Mouse (Mus musculus): ENCODE results near the gene Ifit1bl1.
"Not testable (repeated sequence)": the region's sequence is repeated elsewhere in the genome, so short reads cannot be mapped to it uniquely, and the experiment has no call there.

Gene Ifit1bl1

DNA sequence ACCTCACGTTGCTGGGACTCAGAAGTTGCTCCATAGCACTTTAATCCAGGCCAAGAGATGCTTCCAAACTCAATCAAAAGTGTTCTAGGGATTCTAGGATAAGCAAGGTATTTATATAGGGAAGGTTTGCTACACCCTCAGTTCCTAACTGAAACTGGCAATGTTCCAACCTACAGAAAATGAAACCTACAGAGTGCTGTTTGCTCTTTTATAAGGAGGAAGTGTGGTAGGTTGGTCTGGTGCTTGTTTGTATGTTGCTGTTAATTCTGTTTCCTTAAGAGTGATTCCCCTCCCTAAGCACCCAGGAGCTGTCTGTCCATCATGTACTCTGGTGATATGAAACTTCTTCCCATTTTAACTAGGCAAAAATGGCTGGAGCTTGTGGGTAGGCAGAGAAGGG lies at the start of gene Ifit1bl1:
Ifit1bl1 (minus strand) TSS at position 69 of the 400 bp plus-strand sequence.
- not testable (repeated sequence) for DNase-seq (ENCODE audit: extremely low spot score, low read depth, low spot score)

DNA sequence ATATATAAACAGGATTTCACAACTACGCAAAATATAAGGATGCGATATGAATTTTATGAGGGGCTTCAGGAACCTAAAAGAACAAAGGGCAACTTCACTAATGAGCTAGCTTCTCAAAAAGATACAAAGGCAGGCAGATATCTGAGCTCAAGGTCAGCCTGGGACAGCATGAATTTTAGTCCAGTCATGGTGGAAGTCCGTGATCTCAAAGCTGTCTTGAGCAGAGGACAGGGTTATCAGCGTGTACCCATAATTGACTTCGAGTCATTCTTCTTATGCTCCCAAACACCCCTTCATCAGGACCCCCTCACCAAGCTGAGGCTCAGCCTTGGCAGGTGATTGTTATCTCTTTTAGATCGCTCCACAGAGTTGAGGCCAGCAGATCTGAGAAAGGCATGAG lies 49.2 kb upstream of the Ifit1bl1 start:
- DNase-seq (ENCODE audit: extremely low spot score, low read depth, low spot score) = no peak

DNA sequence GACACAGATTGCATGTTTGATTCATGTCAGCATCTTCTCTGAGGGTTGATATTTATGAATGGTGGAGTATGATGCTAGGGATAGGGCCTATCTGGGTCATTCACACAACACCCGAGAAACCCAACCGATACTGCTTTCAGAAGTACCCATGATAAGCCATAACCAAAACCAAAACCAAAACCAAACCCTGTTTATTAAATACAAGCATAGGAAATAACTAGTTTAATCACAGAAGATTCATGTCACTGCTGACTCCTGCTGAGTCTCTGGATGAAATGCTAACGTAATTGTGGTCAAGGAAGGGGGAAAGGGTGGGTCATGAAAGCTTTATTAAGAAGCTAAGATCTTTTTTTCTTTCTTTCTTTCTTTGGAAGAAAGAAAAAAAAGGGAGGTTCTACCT lies 48.5 kb upstream of the Ifit1bl1 start:
- DNase-seq (ENCODE audit: extremely low spot score, low read depth, low spot score) = no peak

DNA sequence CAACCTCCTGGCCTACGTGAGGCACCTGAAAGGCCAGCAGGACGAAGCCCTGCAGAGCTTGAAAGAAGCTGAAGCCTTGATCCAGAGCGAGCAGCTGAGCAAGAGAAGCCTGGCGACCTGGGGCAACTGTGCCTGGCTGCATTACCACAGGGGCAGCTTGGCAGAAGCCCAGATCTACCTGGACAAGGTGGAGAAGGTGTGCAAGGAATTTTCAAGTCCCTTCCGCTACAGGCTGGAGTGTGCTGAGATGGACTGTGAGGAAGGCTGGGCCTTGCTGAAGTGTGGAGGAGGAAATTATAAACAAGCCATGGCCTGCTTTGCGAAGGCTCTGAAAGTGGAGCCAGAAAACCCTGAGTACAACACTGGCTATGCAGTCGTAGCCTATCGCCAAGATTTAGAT lies 45.9 kb upstream of the Ifit1bl1 start:
- DNase-seq (ENCODE audit: extremely low spot score, low read depth, low spot score) = not testable (repeated sequence)

DNA sequence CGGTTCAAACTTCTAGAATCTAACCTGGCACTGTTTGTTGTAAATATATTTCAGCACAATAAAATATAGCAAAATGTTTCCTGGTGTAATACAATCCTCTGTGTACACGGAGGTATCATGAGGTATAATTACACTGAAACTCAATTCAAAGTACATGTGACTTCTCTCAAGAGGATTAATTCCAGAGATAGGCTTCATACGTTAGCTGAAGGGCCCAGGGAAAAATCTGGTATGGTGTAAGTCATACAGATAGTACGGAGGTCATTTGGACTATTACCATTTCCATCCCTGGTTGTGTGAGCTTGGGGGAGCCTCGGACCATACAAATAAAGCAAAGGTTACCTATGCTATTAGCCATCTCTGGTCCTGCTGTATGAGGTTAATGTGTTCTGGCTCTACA lies 40.9 kb upstream of the Ifit1bl1 start:
- no peak for DNase-seq (ENCODE audit: extremely low spot score, low read depth, low spot score)

DNA sequence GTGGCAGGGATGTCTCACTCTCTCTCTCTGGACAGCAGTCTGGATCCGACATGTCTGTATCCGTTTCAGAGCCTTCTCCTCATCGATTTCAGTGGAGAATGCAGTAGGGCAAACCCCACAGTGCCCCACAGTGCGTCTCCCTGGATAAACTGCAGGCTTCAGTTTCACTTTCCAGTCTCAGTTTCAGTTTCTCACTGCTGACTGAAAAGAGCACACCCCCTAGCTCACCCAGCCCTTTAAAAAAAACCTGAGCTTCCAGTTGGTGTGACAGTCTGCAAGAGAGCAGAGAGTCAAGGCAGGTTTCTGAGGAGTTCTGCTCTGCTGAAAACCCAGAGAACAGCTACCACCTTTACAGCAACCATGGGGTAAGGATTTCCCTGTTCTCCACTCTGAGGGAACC lies 38.9 kb upstream of the Ifit1bl1 start, which contains the start of the genes Ifit1bl2 and Ifit1:
Ifit1bl2 (minus strand) TSS at position 121 of the 400 bp plus-strand sequence.
Ifit1 (plus strand) TSS at position 249 of the 400 bp plus-strand sequence.
- DNase-seq (ENCODE audit: extremely low spot score, low read depth, low spot score) = no peak

DNA sequence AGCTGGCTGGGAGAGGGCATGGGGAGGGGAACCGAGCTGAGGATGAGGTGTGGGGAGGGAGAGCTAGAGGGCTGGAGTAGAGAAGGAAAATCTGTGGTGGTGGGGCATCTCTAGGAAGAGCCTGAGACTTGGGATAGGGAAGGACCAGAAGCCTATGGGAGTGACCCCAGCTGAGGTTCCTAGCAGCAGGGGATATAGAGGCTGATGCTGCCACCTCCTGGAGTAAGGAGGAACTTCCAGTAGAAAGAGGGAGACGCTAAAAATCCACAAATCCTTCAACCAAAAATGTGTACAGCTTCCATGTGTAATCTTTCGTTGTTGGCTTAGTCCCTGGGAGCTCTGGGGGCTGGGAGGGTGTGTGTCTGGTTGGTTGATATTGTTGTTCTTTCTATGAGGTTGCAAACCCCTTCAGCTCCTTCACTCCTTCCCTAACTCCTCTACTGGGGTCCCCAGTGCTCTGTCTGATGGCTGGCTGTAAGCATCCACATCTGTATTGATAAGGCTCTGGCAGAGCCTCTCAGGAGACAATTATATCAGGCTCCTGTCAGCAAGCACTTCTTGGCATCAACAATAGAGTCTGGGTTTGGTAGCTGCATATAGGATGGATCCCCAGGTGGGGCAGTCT lies 35.3 kb upstream of the Ifit1bl1 start:
- peak; percentile 5 for DNase-seq (ENCODE audit: extremely low spot score, low read depth, low spot score)

DNA sequence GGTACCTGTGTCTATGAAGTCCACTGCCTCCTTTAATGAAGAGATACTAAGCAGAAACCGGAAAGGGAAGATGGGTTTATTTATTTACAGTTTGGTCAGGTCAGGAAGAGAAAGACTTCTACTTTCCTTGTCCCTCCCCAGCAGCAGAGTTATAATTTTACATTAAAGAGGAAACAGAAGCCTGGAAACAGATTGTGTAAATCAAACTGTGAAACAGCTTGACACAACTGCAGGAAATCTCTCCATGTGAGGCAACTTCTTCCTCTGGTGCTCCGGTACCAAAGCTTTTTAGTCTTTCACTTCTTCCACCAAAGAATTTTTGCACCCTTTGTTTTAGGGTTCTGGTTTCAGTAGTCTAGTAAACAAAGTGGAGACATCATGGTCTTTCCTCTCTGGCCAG lies 31.7 kb upstream of the Ifit1bl1 start:
- DNase-seq (ENCODE audit: extremely low spot score, low read depth, low spot score) = no peak

DNA sequence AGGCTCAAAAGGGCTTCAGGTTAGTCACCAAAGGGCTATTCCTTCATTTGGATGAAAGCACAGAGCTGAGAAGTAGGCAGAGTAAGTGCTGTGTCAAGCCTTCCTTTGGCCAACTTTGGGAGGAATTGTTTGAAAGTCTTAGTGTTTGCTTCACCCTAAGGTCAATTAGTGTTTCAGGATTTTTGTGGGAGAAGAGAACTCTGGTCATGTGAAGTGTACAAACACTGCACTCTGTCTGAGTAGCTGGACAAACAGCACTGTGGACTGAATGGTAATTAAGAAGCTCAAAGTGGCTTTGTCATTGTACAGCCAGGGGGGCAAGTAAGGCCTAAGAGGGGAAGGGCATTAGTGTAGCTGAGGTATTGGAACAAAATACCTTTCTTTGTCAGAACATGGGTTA lies 29.7 kb upstream of the Ifit1bl1 start:
- DNase-seq (ENCODE audit: extremely low spot score, low read depth, low spot score) = no peak

DNA sequence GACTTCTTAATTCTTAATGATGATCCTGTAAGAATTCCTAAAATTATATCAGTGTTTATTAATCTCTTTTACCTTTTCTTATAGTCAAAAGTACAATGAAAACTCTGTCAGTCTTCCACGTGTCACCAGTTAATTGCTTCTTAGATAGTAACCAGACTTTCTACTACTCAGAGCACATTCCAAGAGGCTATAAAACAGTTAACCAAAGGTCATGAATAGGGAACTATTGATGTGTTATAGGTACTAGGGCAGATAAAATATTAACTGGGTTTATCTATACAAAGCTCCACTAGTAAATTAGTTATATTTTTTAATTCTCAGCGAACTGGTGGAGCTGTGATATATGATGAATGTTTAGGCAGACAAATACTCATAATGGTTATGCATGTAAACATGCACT lies 25.7 kb upstream of the Ifit1bl1 start:
- DNase-seq (ENCODE audit: extremely low spot score, low read depth, low spot score) = no peak

DNA sequence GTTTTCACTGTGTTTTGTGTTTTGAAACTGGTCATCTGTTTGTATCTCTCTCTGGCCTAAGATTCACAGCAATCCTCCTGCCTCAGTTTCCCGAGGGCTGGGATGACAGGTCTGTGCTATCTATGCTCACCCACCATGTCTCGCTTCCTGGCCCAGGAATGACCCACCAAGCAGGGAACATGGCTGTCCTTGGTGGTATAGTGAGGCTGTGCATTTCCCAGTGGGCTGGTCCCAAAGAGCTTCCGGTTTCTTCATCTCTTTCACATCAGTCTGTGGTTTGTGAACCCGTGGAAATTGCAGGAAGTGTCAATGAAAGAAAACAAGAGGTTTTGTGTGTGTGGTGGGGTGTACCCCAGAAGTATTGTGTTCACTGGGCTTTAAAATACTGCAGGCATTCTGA lies 22.9 kb upstream of the Ifit1bl1 start:
- DNase-seq (ENCODE audit: extremely low spot score, low read depth, low spot score) = no peak

DNA sequence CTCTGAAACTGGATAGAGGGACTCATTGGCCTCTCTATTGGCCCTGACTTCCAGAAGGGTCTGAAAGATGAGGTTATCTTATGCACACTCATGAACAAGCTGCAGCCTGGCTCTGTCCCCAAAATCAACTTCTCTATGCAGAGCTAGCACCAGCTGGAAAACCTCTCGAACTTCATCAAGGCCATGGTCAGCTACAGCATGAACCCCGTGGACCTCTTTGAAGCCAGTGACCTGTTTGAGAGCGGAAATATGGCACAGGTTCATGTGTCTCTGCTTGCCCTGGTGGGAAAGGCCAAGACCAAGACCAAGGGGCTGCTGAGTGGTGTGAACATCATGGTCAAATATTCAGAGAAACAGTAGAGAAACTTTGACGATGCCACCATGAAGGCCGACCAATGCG lies 22.0 kb upstream of the Ifit1bl1 start:
- no peak for DNase-seq (ENCODE audit: extremely low spot score, low read depth, low spot score)

DNA sequence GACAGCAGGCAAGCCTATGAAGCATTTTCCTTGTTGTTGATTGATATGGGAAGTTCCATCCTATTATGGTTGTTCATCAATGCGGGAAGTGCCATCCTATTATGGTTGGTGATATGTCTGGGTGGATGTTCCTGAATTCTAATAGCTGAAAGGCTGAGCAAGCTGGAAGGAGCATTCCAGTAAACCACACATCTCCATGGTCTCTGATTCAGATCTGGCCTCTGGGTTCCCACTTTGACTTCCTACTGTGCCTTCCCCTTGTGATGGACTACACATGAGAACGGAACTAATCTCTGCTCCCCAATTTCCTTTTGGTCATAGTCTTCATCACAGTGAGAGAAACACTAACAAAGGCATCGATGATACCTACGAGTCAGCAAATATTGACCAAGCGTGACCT lies 19.1 kb upstream of the Ifit1bl1 start:
- no peak for DNase-seq (ENCODE audit: extremely low spot score, low read depth, low spot score)

DNA sequence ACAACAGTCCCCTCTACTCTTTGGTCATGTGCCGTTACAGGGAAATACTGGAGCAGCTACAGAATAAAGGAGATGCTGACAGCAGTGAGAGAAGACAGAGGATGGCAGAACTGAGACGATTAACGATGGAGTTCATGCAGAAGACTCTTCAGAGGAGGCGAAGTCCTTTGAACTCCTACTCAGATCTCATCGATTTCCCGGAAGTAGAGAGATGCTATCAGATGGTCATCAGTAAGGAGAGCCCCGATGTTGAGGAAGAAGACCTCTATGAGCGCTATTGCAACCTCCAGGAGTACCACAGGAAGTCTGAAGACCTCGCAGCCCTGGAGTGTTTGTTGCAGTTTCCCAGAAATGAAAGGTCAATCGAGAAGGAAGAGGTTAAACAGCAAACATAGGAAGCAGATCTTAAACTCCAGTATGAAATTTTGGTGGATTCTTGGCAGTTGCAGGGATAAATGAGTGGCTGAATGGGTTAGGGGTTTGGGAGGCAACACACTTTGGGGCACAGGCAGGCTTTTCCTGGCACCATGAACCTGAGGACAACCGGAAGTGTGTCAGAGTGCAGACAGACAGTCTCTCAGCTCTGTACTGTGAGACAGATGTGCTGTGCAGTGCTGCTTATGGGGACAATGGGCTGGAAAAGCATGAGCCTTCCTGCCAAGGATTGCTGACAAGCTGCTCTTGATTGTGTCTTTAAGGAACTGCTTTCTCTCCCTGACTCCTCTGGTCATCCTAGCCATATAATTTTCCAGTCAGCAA lies 10.7 kb upstream of the Ifit1bl1 start:
- DNase-seq (ENCODE audit: extremely low spot score, low read depth, low spot score) = not testable (repeated sequence)

DNA sequence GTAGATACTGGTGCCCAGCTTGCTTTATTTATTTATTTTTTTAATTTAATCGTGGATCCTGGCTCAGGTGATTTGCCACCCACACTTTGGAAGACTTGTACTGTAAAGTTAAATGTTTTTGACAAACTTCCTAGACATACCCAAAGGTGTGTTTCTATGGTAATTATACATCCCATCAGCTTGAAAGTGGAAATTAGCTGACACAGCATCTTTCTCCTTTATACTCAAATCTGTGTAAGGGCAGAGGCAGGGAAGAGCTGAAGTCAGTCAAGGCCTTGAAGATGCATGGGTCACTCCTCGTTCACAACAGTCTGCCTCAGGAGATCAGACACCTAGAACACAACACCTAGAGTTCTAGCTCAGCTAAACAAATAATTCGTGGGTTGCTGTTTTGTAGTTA lies 8.4 kb upstream of the Ifit1bl1 start:
- not testable (repeated sequence) for DNase-seq (ENCODE audit: extremely low spot score, low read depth, low spot score)

DNA sequence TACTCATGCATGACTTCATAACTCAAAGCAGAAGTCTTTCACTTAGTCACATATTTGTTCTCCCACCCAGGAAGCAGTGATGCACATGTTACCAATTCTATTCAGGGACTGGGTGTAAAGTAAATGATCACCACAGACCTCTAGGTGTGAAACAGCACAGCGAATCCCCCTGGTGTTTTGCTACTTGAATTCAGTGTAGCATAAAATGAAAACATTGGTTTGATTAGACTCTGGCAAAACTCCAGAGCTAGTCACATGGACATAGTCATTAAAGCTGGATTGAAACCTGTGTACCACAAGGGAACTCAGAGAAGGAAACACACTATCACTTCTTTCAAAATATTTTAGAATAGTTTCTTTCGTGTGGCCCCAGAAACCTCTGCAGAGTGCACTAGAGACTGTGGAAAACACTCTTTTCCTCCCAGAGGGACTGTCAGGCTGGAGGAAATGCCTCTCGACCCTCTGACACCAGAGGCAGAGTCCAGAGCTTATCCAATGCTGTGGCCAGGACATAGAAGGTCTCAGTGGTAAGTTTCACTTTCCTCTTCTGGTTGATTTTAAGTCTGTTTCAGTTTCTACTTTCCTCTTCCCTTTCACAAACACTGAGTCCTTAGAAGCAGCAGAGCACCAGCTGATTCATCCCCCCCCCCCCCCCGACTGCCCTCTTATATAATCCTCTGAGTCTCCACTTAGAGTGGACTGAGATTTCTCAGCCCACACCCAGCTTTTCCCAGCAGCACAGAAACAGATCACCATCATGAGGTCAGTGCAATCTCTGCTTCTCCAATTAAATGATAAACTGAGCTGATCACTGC lies 5.7 kb upstream of the Ifit1bl1 start, which contains the start of gene Ifit3b:
Ifit3b (plus strand) TSS at position 734 of the 815 bp plus-strand sequence.
- DNase-seq (ENCODE audit: extremely low spot score, low read depth, low spot score) = not testable (repeated sequence)

DNA sequence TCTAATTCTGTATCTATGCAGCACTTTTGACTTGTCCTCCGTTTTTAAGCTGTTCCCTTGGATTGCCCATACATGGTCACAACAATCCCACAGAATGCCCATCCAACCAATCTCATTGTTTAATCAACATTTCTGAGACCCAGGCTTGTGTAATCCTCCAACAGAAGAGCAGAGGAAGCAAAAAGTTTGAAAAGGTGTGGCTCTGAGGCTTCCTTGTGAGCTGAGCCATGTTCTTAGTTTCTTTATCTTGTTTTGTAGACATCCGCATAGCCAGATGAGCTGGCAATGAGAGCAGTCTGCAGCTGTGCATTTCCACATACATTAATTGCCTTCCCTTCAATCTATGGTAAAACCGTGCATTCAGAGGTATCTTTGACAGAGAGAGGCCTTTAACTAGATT lies 3.7 kb upstream of the Ifit1bl1 start:
- DNase-seq (ENCODE audit: extremely low spot score, low read depth, low spot score) = no peak

DNA sequence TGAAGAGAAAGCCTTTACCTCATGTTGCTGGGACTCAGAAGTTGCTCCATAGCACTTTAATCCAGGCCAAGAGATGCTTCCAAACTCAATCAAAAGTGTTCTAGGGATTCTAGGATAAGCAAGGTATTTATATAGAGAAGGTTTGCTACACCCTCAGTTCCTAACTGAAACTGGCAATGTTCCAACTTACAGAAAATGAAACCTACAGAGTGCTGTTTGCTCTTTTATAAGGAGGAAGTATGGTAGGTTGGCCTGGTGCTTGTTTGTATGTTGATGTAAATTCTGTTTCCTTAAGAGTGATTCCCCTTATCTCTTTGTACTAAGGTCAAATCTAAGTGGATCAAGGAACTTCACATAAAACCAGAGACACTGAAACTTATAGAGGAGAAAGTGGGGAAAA lies 2.5 kb downstream of the Ifit1bl1 start:
- DNase-seq (ENCODE audit: extremely low spot score, low read depth, low spot score) = not testable (repeated sequence)

DNA sequence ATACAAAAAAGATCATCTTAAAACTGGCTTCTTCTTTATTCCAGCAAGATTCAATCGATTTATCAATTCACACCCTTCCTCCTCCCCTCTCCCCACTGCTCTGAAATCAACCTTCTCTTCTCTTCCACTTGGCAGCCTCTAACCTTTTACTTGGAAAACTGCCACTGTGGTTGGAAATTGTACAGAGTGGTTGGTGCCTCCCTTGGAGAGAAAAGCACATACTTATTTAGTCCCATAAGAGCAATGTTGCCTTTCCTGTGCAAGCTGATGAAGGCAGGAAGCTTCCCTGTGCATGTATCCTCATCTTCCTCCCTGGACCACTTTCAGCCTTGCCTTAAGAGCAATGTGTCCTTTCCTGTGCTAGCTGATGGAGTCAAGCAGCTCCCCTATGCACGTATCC lies 3.4 kb downstream of the Ifit1bl1 start:
- DNase-seq (ENCODE audit: extremely low spot score, low read depth, low spot score) = no peak

DNA sequence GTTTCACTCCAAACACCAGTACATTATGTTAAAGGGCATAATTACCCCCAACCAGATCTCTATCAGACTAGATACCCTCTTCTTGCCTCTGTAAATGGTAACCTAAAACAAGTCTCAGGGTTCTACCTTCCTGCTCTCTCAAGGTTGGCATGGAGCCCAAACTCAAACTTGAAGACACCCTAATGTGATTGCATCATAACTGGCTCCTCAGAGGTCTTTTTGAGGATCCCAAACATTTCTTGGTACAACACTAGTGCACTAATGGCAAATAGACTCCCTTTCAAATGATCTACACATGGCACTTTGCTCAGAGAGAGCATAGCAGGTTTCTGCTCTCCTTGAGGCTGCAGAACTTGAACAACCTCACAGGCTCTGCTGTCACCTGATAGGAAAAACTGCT lies 4.9 kb downstream of the Ifit1bl1 start:
- DNase-seq (ENCODE audit: extremely low spot score, low read depth, low spot score) = no peak

DNA sequence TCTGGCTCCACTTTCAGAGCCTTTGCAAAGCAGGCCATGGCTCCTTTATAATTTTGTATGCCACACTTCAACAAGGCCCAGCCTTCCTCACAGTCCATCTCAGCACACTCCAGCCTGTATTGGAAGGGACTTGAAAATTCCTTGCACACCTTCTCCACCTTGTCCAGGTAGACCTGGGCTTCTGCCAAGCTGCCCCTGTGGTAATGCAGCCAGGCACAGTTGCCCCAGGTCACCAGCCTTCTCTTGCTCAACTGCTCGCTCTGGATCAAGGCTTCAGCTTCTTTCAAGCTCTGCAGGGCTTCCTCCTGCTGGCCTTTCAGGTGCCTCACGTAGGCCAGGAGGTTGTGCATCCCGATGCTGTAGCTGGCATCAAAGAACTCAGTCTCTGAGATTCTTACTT lies 7.2 kb downstream of the Ifit1bl1 start:
- DNase-seq (ENCODE audit: extremely low spot score, low read depth, low spot score) = not testable (repeated sequence)

DNA sequence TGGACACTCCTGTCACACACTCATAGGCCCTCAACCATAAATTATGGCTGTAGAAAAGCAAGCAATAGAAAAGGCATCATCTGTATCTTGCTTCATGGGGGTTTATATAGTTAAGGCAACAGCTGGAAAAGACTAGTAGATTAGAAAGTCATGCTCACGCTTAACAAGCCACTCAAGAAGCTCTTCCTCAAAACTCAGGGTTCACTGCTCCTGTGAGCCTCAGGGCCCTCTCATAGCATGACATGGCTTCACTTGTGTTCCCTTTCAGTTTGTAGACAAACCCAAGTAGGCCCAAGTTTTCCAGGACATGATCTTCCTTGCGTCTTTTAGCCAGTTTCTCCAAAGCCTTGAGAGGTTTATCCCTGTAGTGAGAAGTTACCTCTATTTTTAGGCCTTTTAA lies 8.3 kb downstream of the Ifit1bl1 start:
- no peak for DNase-seq (ENCODE audit: extremely low spot score, low read depth, low spot score)

All from hindlimb bud, embryonic 11.5 days (tissue).